Mouse (Mus musculus) forebrain, embryonic 14.5 days (tissue): ENCODE measurements around the gene Gm11099. TPM values are rescaled to one million over a fixed set of nuclear protein-coding genes. Genes with fewer than 3 reads are reported as not detected.

Experiments used
- ATAC-seq: fragments of 200-750 bp; cut with Nextera tagmentation; 2 replicates; pipeline ENCODE4 v1.8.0; 2017; ENCODE audit warnings: mild to moderate bottlenecking, moderate library complexity
- DNase-seq: peaks from one replicate; pipeline ENCODE4 v3.0.0-alpha.2; 2015; ENCODE audit warnings: low spot score
- H3K27ac ChIP-seq: fragments of 300-500 bp; sonication (generic); 2 replicates; pipeline ENCODE4 v1.5.1; 2014; ENCODE audit warnings: low read depth, mild to moderate bottlenecking, control low read depth, low read length, moderate library complexity
- H3K27me3 ChIP-seq: fragments of 300-500 bp; sonication (generic); replicated peaks from 2 replicates; pipeline ENCODE4 v1.6.1; 2014; ENCODE audit warnings: low read length, control low read depth, mixed read lengths; ENCODE audit not compliant: control insufficient read depth, insufficient read depth
- H3K36me3 ChIP-seq: fragments of 300-500 bp; sonication (generic); 2 replicates; pipeline ENCODE4 v1.6.1; 2014; ENCODE audit warnings: low read length, control low read depth; ENCODE audit not compliant: control insufficient read depth, insufficient read depth
- H3K4me1 ChIP-seq: fragments of 300-500 bp; sonication (generic); 2 replicates; pipeline ENCODE4 v1.6.1; 2014; ENCODE audit warnings: antibody characterized with exemption, low read length, control low read depth; ENCODE audit not compliant: control insufficient read depth, insufficient read depth
- H3K4me2 ChIP-seq: fragments of 300-500 bp; sonication (generic); 2 replicates; pipeline ENCODE4 v1.6.1; 2014; ENCODE audit warnings: mild to moderate bottlenecking, control low read depth, low read length
- H3K4me3 ChIP-seq: fragments of 300-500 bp; sonication (generic); 2 replicates; pipeline ENCODE4 v1.5.1; 2014; ENCODE audit warnings: low read depth, low read length, control low read depth
- H3K9ac ChIP-seq: fragments of 300-500 bp; sonication (generic); 2 replicates; pipeline ENCODE4 v1.6.1; 2014; ENCODE audit warnings: mild to moderate bottlenecking, low read length, control low read depth, moderate library complexity
- H3K9me3 ChIP-seq: fragments of 300-500 bp; sonication (generic); replicated peaks from 2 replicates; pipeline ENCODE4 v1.6.1; 2016; ENCODE audit warnings: low read length, control low read depth, mixed read lengths; ENCODE audit not compliant: control insufficient read depth
- WGBS: fragments of 180-500 bp; shearing (Covaris S2); extraction: QIAGEN DNeasy Blood & Tissue Kit; methylation state at CpG from one replicate; pipeline ENCODE4 v1.1.7; 2014; 5-methylcytosine and 5-hydroxymethylcytosine counted together
- polyA plus RNA-seq: library from polyadenylated mRNA; unstranded; fragments of >200 nt; fragmentation: Nextera tagmentation; extraction: Ambion mirVana; gene quantifications from 2 replicates; pipeline ENCODE4 v1.2.1, GENCODE M21; 2014

The Gm11099 gene
- polyA plus RNA-seq, 1 experiment from 2014 or later = not detected

DNA sequence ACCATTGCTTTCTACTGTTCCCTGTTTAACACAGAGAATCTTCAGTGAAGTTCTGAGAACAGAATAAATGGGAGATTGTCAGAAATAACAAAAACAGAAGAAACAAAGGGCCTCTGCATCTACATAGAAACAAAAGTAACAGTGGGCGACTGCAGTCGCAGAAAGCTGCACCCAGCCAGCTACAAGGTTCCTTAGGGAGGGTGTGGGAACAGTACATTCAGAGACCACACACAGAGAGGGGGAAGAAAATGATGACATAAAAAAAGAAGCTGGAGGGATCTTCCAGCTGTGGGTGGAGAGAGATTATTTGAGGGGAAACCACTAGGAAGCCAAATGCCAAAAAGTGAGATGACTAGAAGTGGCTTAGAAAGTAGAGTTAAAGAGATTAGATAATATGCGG, 20.6 kb downstream of the Gm11099 start:
- H3K4me1 ChIP-seq = no peaks in the 10 kb centered on the region
- H3K9ac ChIP-seq = no peak overlapping the region
- no peak overlapping the region for H3K4me2 ChIP-seq
- 42% methylated on average over 3 of the region's 3 CpGs for WGBS
- no peak for DNase-seq
- no peaks in the 10 kb centered on the region for H3K27me3 ChIP-seq
- no peaks in the 10 kb centered on the region for H3K9me3 ChIP-seq
- no peak overlapping the region for H3K27ac ChIP-seq
- ATAC-seq = no peak
- no peak overlapping the region for H3K4me3 ChIP-seq
- no peaks in the 10 kb centered on the region for H3K36me3 ChIP-seq

DNA sequence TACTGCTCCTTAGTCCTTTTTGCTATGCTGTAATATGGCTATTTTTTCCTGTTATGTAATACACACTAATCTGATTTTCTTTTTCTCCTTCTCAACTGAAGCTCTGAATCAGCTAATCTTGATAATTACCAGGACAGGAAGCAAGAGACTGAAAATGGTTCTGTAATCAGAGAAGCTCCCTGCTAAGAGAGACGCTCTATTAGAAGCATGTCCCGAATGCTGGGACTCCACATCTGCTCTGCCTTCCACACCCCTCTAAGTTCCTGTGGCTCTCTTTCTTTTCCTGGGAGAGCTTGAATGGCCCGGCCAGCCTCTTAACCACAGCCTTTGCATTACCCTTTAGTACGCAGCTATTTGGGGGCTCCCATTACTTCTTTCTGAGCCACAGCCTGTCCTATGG, 45.8 kb downstream of the Gm11099 start:
- Histone ChIP-seq H3K36me3 (no peaks in the 10 kb centered on the region), H3K27me3 (no peaks in the 10 kb centered on the region), H3K4me1 (no peaks in the 10 kb centered on the region), H3K9ac (no peak overlapping the region), H3K27ac (no peak overlapping the region), H3K4me3 (no peak overlapping the region), H3K9me3 (no peaks in the 10 kb centered on the region), H3K4me2 (no peak overlapping the region)
- ATAC-seq (no peak), DNase-seq (no peak)
- 66% methylated on average over 4 of the region's 4 CpGs for WGBS

- Histone ChIP-seq H3K4me1 (no peaks in the 10 kb centered on the region), H3K4me2 (no peak overlapping the region), H3K9me3 (no peaks in the 10 kb centered on the region), H3K27ac (no peak overlapping the region), H3K9ac (no peak overlapping the region), H3K27me3 (no peaks in the 10 kb centered on the region), H3K4me3 (no peak overlapping the region), H3K36me3 (no peaks in the 10 kb centered on the region)
- ATAC-seq = no peak
- no peak for DNase-seq
- WGBS = 82% methylated on average over 14 of the region's 14 CpGs
Observed at GRCm38 (mm10) chr2:58906814-58907516, 47.7 kb downstream of the Gm11099 start.

DNA sequence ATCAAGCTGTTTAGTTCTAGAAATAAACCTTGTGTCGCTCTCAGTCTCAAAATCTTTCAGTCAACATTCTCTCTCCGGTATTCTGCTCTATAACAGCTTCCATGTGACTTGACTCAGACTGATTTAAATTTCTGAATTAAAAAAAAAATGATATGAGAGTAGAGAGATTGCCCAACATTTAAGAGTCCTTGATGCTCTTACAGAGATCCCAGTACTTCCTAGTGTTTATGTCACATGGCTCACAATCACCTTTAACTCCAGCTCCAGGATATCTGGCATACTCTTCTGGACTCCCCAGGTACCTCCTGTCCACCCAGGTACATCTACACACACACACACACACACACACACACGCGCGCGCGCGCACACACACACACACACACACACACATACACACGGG, 53.1 kb downstream of the Gm11099 start:
- DNase-seq (no peak), ATAC-seq (no peak)
- Histone ChIP-seq H3K9me3 (no peaks in the 10 kb centered on the region), H3K27me3 (no peaks in the 10 kb centered on the region), H3K4me1 (no peaks in the 10 kb centered on the region), H3K4me2 (no peak overlapping the region), H3K36me3 (no peaks in the 10 kb centered on the region), H3K9ac (no peak overlapping the region), H3K4me3 (no peak overlapping the region), H3K27ac (no peak overlapping the region)
- WGBS = 94% methylated on average over 9 of the region's 9 CpGs

DNA sequence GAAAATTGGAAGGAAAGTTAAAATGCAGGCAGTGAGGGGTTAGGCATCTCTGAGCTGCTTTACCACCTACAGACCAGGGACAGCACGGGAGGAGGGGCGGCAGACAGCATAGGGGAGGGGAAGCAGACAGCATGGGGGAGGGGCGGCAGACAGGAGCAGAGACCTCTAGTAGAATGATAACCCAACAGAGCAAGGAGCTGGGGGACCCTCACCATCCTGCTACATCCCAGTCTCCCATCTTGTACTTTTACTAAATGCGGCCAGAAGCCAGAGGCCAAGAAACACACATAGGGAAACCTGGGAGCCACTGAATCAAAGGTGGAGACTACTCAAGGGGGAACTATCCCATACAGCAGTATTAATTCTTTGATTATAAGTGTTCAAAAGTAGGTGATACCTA, 59.1 kb downstream of the Gm11099 start:
- Histone ChIP-seq H3K36me3 (no peaks in the 10 kb centered on the region), H3K4me1 (no peaks in the 10 kb centered on the region), H3K27me3 (no peaks in the 10 kb centered on the region), H3K27ac (no peak overlapping the region), H3K9ac (no peak overlapping the region), H3K9me3 (no peaks in the 10 kb centered on the region), H3K4me3 (no peak overlapping the region), H3K4me2 (no peak overlapping the region)
- ATAC-seq (no peak), DNase-seq (no peak)
- 48% methylated on average over 4 of the region's 4 CpGs for WGBS

DNA sequence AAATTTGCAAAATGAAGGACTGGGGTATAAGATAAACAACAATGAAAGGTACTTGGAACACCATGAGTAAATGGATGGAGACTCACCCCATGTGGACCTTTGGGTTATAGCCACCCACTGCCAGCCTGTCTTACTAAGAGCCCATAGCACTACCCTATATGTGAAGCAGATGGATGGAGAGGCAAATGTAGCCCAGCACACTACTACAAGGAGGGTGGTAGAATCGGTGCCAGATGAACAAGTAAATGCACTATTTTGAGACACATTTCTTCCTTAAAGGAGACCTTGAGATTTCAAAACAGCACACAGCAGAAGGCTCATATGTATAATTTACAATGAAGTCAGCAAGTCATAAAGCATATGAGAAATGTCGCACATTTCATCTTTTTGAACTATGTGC, 66.3 kb downstream of the Gm11099 start:
- H3K9ac ChIP-seq = no peak overlapping the region
- H3K27ac ChIP-seq = no peak overlapping the region
- no peak overlapping the region for H3K4me3 ChIP-seq
- H3K27me3 ChIP-seq = no peaks in the 10 kb centered on the region
- no peak overlapping the region for H3K4me2 ChIP-seq
- ATAC-seq (no peak), DNase-seq (no peak)
- no peaks in the 10 kb centered on the region for H3K4me1 ChIP-seq
- 100% methylated on average over 2 of the region's 2 CpGs for WGBS
- no peaks in the 10 kb centered on the region for H3K9me3 ChIP-seq
- H3K36me3 ChIP-seq = no peaks in the 10 kb centered on the region

DNA sequence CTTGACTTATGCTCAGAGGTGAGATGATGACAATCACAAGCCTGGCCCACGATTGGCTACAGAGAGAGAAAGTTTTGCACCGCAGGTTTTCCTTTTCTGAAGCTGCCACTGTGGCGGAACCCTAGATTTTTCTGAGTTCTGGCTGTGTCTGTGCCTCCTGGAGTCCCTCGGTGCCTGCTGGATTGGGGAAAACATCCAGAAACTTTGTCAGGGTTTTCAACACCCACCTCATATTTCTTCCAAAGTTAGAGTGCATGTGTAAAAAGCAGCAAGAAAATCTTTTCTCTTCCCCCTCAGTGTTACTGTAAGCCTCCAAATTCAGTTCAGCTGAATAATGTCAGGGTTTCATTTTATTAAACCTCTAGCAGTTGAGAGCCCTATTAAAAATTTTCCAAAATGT, 82.1 kb downstream of the Gm11099 start:
- Histone ChIP-seq H3K4me2 (no peak overlapping the region), H3K27me3 (no peaks in the 10 kb centered on the region), H3K4me1 (no peaks in the 10 kb centered on the region), H3K27ac (no peak overlapping the region), H3K9ac (no peak overlapping the region), H3K36me3 (no peaks in the 10 kb centered on the region), H3K9me3 (no peaks in the 10 kb centered on the region), H3K4me3 (no peak overlapping the region)
- ATAC-seq (no peak), DNase-seq (no peak)
- WGBS = 85% methylated on average over 4 of the region's 4 CpGs

DNA sequence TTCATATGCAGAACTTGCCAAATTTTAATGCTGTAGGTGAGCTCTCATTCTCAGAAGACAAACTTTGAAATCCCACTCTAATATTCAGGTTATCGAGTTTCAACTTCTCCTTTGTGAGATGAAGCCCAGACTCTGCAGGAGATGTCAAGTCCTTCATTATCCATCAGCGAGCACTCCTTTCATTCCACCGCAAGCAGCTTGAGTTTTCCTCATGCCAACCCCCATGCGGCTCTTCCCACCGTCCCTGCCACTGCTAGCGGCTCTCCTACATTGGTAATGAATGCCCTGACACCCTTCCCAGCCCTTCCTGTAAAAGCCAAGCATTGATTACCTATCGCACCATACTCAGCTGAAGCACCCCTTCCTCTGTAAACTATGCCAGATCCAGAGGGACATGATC, 89.6 kb downstream of the Gm11099 start:
- WGBS = 59% methylated on average over 7 of the region's 7 CpGs
- Histone ChIP-seq H3K9ac (no peak overlapping the region), H3K4me1 (no peaks in the 10 kb centered on the region), H3K27me3 (no peaks in the 10 kb centered on the region), H3K36me3 (no peaks in the 10 kb centered on the region), H3K4me3 (no peak overlapping the region), H3K27ac (no peak overlapping the region), H3K4me2 (no peak overlapping the region), H3K9me3 (no peaks in the 10 kb centered on the region)
- ATAC-seq (no peak), DNase-seq (no peak)

DNA sequence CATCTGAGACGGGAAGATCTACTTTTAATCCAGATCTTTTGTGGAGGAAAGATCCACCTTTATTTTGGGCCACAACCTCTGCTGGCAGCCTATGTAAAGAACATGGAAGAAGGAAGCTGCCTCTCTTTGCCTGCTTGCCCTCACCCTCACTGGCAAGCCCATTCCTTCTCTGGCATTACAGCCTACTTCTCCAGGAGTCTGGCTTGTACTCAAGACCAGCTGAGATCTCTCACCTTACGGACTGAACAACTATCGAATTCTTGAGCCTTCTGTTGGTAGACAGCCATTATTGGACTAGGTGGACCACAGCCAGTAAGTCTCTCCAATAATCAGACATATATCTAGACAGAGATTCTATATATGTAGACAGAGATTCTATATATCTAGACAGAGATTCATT, 92.9 kb downstream of the Gm11099 start:
- Histone ChIP-seq H3K4me2 (no peak overlapping the region), H3K27me3 (no peaks in the 10 kb centered on the region), H3K4me3 (no peak overlapping the region), H3K36me3 (no peaks in the 10 kb centered on the region), H3K9me3 (no peaks in the 10 kb centered on the region), H3K27ac (no peak overlapping the region), H3K4me1 (no peaks in the 10 kb centered on the region), H3K9ac (no peak overlapping the region)
- no peak for DNase-seq
- ATAC-seq = no peak
- 94% methylated on average over 3 of the region's 3 CpGs for WGBS
